Mouse (Mus musculus) activated CD4-positive, CD25-positive, alpha-beta regulatory T cell, adult 4 months (primary cell): ENCODE results near the gene Lsmem1. TPM values are rescaled to one million over a fixed set of nuclear protein-coding genes. Genes with fewer than 3 reads are reported as not detected.

Source experiments
- ATAC-seq: one replicate; pipeline ENCODE4 v1.8.0; 2017
- polyA plus RNA-seq, 2 experiments: library from polyadenylated mRNA; unstranded; fragments of 100-300 nt; shearing (Covaris generic); gene quantifications; one replicate each; pipeline ENCODE4 v1.2.1; 2017

The Lsmem1 gene
- polyA plus RNA-seq, 2 experiments from 2014 or later = 0.63 TPM; not detected in 1

GRCm38 (mm10) chr12:40134529-40134928 is 64.8 kb downstream of the Lsmem1 start:
- peak; percentile 53 for ATAC-seq

DNA sequence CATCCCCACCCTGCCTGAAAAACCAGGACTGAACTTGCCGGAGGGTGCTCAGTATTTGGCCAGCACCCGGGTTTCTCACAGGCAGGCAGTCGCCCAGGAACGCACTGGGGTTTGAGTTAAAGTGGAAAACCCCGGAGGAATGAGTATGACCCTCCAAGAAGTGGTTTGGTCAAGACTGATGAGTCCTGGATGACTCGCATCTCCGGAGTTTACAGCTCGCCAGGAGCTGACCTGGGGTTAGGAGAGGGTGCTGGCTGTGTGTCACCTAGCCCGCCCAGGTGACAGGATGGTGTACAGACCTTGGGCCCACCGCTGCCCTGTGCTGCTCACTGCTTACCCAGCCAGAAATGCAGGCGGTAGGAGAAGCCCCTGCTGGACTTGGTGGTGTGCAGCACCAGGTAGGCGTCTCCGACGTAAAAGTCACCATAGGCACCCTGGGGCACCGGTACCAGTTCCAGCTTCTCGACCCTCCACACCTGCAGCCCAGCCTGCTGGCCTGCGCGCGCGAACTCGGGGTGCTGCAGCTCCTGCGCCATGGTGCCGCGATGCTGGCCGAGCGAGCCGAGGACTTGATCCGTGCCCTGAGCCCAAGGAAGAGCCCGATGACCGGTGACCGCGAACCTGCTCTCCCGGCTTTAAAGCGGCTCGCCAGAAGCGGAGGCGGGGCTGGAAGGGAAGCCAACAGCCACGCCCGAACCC is 65.6 kb downstream of the Lsmem1 start, which contains the start of gene Scin:
Gene Scin (minus strand): TSS at position 656 of the 699 bp plus-strand sequence.
- peak; percentile 38 for ATAC-seq

GRCm38 (mm10) chr12:40133194-40133572 is 66.1 kb downstream of the Lsmem1 start:
- ATAC-seq = no peak

Other genes starting within 250 kb of the Lsmem1 start
- 10 to 100 TPM; 77.0 to 82.7 TPM for gene Arl4a, start 161.5 kb downstream of the Lsmem1 start, polyA plus RNA-seq
- 1 to 10 TPM; 1.2 to 1.6 TPM for gene Scin, start 65.3 kb downstream of the Lsmem1 start, polyA plus RNA-seq
- gene Ifrd1, start 49.0 kb upstream of the Lsmem1 start, polyA plus RNA-seq = 10 to 100 TPM; 51.8 to 63.0 TPM
- gene Zfp277, start 246.4 kb upstream of the Lsmem1 start, polyA plus RNA-seq = 10 to 100 TPM; 41.4 to 43.7 TPM
- gene Dock4, start 246.5 kb upstream of the Lsmem1 start, polyA plus RNA-seq = 1 to 10 TPM in 1 of 2 experiments, under 1 TPM in 1; 0.76 to 2.6 TPM